Mouse (Mus musculus): ENCODE measurements around the gene Galp. TPM values are rescaled to one million over a fixed set of nuclear protein-coding genes. Genes with fewer than 3 reads are reported as not detected.
"Not testable (repeated sequence)": the region's sequence is repeated elsewhere in the genome, so short reads cannot be mapped to it uniquely, and the experiment has no call there.

The Galp gene
- polyA plus RNA-seq, 1 experiment from 2014 or later, result not detected

DNA sequence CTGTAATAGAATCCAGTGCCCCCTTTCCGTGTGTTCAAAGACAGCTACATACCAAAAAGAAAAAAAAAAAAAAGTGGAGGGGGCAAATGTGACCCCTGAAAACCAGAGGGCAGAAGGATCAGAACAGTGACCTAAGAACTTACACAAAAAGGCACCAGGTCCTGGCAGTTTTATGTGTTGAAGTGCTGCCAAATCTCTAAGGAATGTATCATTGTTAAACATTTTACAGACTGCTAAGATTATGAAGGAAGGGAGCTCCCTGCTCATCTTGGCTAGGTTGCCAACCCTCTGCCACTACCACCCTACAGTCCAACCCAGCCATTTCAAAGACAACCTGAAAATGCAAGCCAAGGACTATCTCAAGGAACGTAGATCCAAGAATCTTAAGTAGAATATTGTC, 10.7 kb upstream of the Galp start:
- H3K4me2 ChIP-seq (replicated peaks), result no peak overlapping the region
- peaks cover 77% of the 10 kb centered on the region for H3K36me3 ChIP-seq (replicated peaks; ENCODE audit: control insufficient read depth, insufficient read depth)
- ATAC-seq (ENCODE audit: low FRiP score) (no peak), DNase-seq (ENCODE audit: low spot score) (no peak)
- no peaks in the 10 kb centered on the region for H3K27me3 ChIP-seq (ENCODE audit: control insufficient read depth, insufficient read depth, low read length)
- H3K9ac ChIP-seq, result no peak overlapping the region
- no peaks in the 10 kb centered on the region for H3K9me3 ChIP-seq (ENCODE audit: control insufficient read depth, low read length)
- H3K4me1 ChIP-seq (replicated peaks; ENCODE audit: control insufficient read depth, insufficient read depth, low read length), result no peaks in the 10 kb centered on the region
- H3K4me3 ChIP-seq (replicated peaks; ENCODE audit: low read length), result no peak overlapping the region
- WGBS, result 93% methylated on average over 2 of the region's 2 CpGs
- H3K27ac ChIP-seq, result no peak overlapping the region

DNA sequence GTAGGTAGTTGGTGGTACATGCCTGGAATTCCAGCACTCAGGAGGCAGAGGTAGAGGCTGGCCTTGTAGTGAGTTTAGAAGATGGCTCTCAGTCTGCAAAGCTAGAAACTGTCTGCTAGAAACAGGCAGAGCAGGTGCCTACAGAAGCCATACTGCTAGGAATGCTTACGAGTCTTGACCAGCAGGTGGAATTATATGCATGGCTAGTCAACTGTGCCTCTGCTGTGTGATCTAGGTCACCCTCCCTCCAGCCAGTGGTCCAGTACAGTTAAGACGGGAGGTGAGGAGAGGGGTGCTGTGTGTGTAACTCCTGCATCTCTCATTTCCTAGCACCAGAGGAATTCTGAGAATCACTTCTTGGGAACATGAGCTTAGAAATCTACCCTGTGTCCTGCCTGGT, 10.1 kb upstream of the Galp start:
- no peaks in the 10 kb centered on the region for H3K9me3 ChIP-seq (ENCODE audit: control insufficient read depth, low read length)
- no peak for ATAC-seq (ENCODE audit: low FRiP score)
- H3K36me3 ChIP-seq (replicated peaks; ENCODE audit: control insufficient read depth, insufficient read depth), result peaks cover 77% of the 10 kb centered on the region
- H3K27me3 ChIP-seq (ENCODE audit: control insufficient read depth, insufficient read depth, low read length), result no peaks in the 10 kb centered on the region
- H3K4me3 ChIP-seq (replicated peaks; ENCODE audit: low read length), result no peak overlapping the region
- H3K4me1 ChIP-seq (replicated peaks; ENCODE audit: control insufficient read depth, insufficient read depth, low read length), result no peaks in the 10 kb centered on the region
- H3K27ac ChIP-seq, result no peak overlapping the region
- 79% methylated on average over 2 of the region's 2 CpGs for WGBS
- H3K9ac ChIP-seq, result no peak overlapping the region
- no peak overlapping the region for H3K4me2 ChIP-seq (replicated peaks)
- no peak for DNase-seq (ENCODE audit: low spot score)

DNA sequence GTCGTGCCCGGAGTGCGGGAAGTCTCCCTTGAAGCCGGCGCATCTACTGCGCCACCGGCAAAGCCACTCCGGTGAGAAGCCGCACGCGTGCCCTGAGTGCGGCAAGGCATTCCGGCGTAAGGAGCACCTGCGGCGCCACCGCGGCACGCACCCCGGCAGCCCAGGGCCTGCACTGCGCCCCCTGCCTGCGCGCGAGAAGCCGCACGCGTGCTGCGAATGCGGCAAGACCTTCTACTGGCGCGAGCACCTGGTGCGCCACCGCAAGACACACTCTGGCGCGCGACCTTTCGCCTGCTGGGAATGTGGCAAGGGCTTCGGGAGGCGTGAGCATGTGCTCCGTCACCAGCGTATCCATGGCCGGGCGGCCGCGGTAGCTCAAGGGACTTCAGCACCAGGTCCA, 7.3 kb upstream of the Galp start:
- no peak for ATAC-seq (ENCODE audit: low FRiP score)
- no peak overlapping the region for H3K4me2 ChIP-seq (replicated peaks)
- H3K36me3 ChIP-seq (replicated peaks; ENCODE audit: control insufficient read depth, insufficient read depth), result peaks cover 56% of the 10 kb centered on the region
- no peak for DNase-seq (ENCODE audit: low spot score)
- no peaks in the 10 kb centered on the region for H3K4me1 ChIP-seq (replicated peaks; ENCODE audit: control insufficient read depth, insufficient read depth, low read length)
- no peak overlapping the region for H3K4me3 ChIP-seq (replicated peaks; ENCODE audit: low read length)
- 46% methylated on average over 45 of the region's 45 CpGs for WGBS
- no peak overlapping the region for H3K9ac ChIP-seq
- no peaks in the 10 kb centered on the region for H3K27me3 ChIP-seq (ENCODE audit: control insufficient read depth, insufficient read depth, low read length)
- no peaks in the 10 kb centered on the region for H3K9me3 ChIP-seq (ENCODE audit: control insufficient read depth, low read length)
- H3K27ac ChIP-seq, result no peak overlapping the region

DNA sequence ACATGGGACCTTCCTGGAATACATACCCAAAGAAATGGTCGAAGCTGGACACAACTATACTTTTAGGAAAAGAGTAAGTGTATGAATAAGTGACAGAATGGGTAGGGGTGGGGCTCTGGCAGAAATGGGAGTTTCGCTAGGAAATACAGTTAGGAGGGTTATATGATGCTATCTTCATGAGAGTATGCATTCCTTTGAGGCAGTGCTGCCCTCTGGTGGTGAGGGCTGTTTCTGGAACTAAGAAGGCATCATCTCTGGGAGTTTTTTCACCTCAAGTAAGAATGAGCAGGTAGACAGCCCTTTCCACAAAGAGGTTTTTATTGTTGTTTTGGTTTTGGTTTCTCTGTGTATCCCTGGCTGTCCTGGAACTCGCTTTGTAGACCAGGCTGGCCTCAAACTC, 5.5 kb upstream of the Galp start:
- ATAC-seq (ENCODE audit: low FRiP score) (no peak), DNase-seq (ENCODE audit: low spot score) (peak; percentile 70)
- no peaks in the 10 kb centered on the region for H3K4me1 ChIP-seq (replicated peaks; ENCODE audit: control insufficient read depth, insufficient read depth, low read length)
- no peak overlapping the region for H3K27ac ChIP-seq
- H3K4me2 ChIP-seq (replicated peaks), result no peak overlapping the region
- peaks cover 39% of the 10 kb centered on the region for H3K36me3 ChIP-seq (replicated peaks; ENCODE audit: control insufficient read depth, insufficient read depth)
- 43% methylated on average over 3 of the region's 3 CpGs for WGBS
- H3K9me3 ChIP-seq (ENCODE audit: control insufficient read depth, low read length), result no peaks in the 10 kb centered on the region
- no peak overlapping the region for H3K4me3 ChIP-seq (replicated peaks; ENCODE audit: low read length)
- H3K9ac ChIP-seq, result no peak overlapping the region
- H3K27me3 ChIP-seq (ENCODE audit: control insufficient read depth, insufficient read depth, low read length), result no peaks in the 10 kb centered on the region

DNA sequence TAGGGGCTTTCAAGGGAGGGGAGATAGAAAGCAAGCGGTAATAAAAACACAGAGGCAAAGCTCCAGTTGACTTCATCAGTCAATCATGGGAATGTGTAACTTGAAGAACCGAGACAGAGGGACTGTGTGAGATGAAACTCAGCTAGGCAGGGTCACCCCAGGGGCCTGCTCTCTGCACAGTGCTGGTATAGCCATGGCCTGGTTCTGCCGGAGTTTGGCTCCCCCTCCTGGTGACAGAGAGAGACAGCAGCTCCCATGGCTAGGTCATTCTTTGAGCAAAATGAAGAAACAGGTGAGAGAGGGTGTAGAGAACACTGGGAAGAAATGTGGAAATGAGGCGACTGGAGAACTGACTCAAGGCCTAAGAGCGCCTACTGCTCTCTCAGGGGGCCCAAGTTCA, 2.8 kb upstream of the Galp start:
- no peaks in the 10 kb centered on the region for H3K27me3 ChIP-seq (ENCODE audit: control insufficient read depth, insufficient read depth, low read length)
- ATAC-seq (ENCODE audit: low FRiP score) (peak; percentile 79), DNase-seq (ENCODE audit: low spot score) (peak; percentile 70)
- no peak overlapping the region for H3K4me2 ChIP-seq (replicated peaks)
- peaks cover 11% of the 10 kb centered on the region for H3K36me3 ChIP-seq (replicated peaks; ENCODE audit: control insufficient read depth, insufficient read depth)
- no peak overlapping the region for H3K27ac ChIP-seq
- H3K4me3 ChIP-seq (replicated peaks; ENCODE audit: low read length), result no peak overlapping the region
- H3K4me1 ChIP-seq (replicated peaks; ENCODE audit: control insufficient read depth, insufficient read depth, low read length), result no peaks in the 10 kb centered on the region
- H3K9ac ChIP-seq, result no peak overlapping the region
- WGBS, result 21% methylated on average over 5 of the region's 5 CpGs
- H3K9me3 ChIP-seq (ENCODE audit: control insufficient read depth, low read length), result no peaks in the 10 kb centered on the region

DNA sequence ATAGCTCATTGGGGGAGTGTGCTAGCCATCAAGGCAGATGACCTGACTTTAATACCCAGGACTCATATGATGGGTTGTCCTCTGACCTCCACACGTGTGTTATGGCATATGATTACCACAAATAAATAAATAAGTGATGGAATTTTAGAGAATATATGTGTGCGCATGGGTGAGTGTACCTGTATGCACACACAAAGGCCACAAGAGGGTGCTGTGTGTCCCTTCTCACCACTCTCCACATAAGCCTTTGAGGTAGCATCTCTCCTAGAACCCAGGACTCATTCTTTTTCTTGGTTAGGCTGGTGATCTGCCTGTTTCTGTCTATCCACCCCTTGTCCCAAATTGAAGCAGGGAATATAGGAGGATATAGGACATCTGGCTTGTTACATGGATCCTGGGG, 1.1 kb upstream of the Galp start:
- H3K4me3 ChIP-seq (replicated peaks; ENCODE audit: low read length), result no peak overlapping the region
- ATAC-seq (ENCODE audit: low FRiP score) (no peak), DNase-seq (ENCODE audit: low spot score) (no peak)
- WGBS, result 50% methylated on average over 2 of the region's 2 CpGs
- no peaks in the 10 kb centered on the region for H3K36me3 ChIP-seq (replicated peaks; ENCODE audit: control insufficient read depth, insufficient read depth)
- no peak overlapping the region for H3K4me2 ChIP-seq (replicated peaks)
- H3K27me3 ChIP-seq (ENCODE audit: control insufficient read depth, insufficient read depth, low read length), result no peaks in the 10 kb centered on the region
- no peaks in the 10 kb centered on the region for H3K9me3 ChIP-seq (ENCODE audit: control insufficient read depth, low read length)
- H3K9ac ChIP-seq, result no peak overlapping the region
- H3K27ac ChIP-seq, result no peak overlapping the region
- no peaks in the 10 kb centered on the region for H3K4me1 ChIP-seq (replicated peaks; ENCODE audit: control insufficient read depth, insufficient read depth, low read length)

DNA sequence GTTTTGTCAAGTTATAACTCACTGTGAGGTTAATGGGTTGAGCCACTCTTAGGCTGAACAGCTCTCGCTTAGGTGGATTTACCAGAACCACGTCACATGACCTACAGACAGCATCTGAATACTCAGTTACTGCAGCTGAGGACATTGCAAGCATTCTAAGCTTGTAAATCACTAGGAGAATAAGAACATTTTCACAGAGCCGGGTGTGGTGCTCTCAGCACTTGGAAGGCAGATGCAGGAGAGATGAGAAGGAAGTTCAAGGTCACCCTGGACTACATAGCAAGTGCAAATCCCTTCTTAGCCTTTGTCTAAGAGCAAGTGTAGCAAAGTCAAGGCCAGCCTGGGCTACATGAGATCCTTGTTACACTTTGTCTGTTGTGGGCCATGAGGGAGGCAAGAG, 7.3 kb downstream of the Galp start:
- Histone ChIP-seq H3K36me3 (replicated peaks; ENCODE audit: control insufficient read depth, insufficient read depth) (no peaks in the 10 kb centered on the region), H3K9ac (no peak overlapping the region), H3K4me3 (replicated peaks; ENCODE audit: low read length) (no peak overlapping the region), H3K27ac (no peak overlapping the region), H3K4me2 (replicated peaks) (no peak overlapping the region), H3K9me3 (ENCODE audit: control insufficient read depth, low read length) (no peaks in the 10 kb centered on the region), H3K27me3 (ENCODE audit: control insufficient read depth, insufficient read depth, low read length) (no peaks in the 10 kb centered on the region), H3K4me1 (replicated peaks; ENCODE audit: control insufficient read depth, insufficient read depth, low read length) (no peaks in the 10 kb centered on the region)
- ATAC-seq (ENCODE audit: low FRiP score) (no peak), DNase-seq (ENCODE audit: low spot score) (no peak)
- 85% methylated on average over 3 of the region's 3 CpGs for WGBS

DNA sequence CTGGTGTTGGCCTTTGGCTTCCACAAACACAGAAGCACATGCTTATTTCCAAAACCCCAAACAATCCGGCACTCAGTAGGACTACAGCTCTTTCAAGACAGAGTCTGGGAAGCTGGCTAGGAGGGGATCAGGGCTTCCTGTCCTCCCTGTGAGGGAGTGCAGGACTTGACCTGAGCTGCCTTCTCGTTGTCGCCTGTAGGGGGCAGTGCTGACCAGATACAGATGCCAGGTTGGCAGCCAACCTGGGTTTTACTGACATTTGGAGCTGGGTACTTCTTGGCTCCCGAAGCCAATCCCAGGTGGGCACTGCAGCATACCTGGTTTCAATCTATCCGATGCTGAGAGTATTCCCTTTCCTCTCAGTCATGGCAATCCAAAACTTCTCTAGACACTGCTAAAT, 16.3 kb downstream of the Galp start:
- 45% methylated on average over 5 of the region's 5 CpGs for WGBS

DNA sequence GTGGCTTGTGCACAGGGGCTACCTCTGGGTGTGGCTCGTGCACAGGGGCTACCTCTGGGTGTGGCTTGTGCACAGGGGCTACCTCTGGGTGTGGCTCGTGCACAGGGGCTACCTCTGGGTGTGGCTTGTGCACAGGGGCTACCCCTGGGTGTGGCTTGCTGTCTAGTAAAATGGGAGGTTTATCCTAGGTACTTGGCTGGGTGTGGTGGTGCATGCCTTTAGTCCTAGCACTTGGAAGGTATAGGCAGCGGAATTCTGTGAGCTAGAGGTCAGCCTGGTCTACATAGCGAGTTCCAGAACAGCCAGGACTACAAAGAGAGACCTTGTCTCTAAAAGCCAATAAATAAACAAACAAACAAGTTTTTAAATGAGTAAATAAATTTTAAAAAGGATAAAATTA, 17.8 kb downstream of the Galp start:
- not testable (repeated sequence) for H3K4me3 ChIP-seq (replicated peaks; ENCODE audit: low read length); H3K27ac ChIP-seq; DNase-seq (ENCODE audit: low spot score); H3K9me3 ChIP-seq (ENCODE audit: control insufficient read depth, low read length); ATAC-seq (ENCODE audit: low FRiP score); H3K27me3 ChIP-seq (ENCODE audit: control insufficient read depth, insufficient read depth, low read length); H3K4me1 ChIP-seq (replicated peaks; ENCODE audit: control insufficient read depth, insufficient read depth, low read length); H3K4me2 ChIP-seq (replicated peaks); H3K36me3 ChIP-seq (replicated peaks; ENCODE audit: control insufficient read depth, insufficient read depth); H3K9ac ChIP-seq
- WGBS, result 72% methylated on average over 2 of the region's 4 CpGs

More for the DNA sequence above, 16.3 kb downstream of the Galp start:
- DNase-seq (ENCODE audit: low spot score), result no peak
- H3K4me2 ChIP-seq (replicated peaks), result no peak overlapping the region
- H3K27ac ChIP-seq, result no peak overlapping the region
- ATAC-seq (ENCODE audit: low FRiP score), result no peak
- H3K4me3 ChIP-seq (replicated peaks; ENCODE audit: low read length), result no peak overlapping the region
- H3K4me1 ChIP-seq (replicated peaks; ENCODE audit: control insufficient read depth, insufficient read depth, low read length), result no peaks in the 10 kb centered on the region
- H3K9ac ChIP-seq, result no peak overlapping the region
- no peaks in the 10 kb centered on the region for H3K36me3 ChIP-seq (replicated peaks; ENCODE audit: control insufficient read depth, insufficient read depth)
- no peaks in the 10 kb centered on the region for H3K27me3 ChIP-seq (ENCODE audit: control insufficient read depth, insufficient read depth, low read length)
- H3K9me3 ChIP-seq (ENCODE audit: control insufficient read depth, low read length), result 0 out of 2 replicates have a peak, but pooled peaks cover 4% of the 10 kb centered on the region

DNA sequence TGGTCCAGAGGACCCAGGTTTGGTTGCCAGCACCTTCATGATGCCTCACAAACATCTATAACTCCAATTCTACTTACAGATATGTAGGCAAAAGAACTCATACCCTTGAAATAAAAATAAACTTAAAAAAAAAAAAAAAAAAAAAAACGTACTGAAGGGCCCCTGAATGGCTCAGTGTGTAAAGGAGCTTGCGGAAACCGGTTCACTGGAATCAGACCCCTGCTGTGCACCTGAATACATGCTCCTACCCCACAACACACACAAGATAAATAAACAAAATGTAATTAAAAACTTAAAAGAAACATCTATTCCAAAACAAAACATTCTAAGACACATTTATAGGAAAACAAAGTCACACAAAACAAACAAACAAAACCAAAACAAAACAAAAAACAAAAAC, 23.3 kb downstream of the Galp start:
- DNase-seq (ENCODE audit: low spot score), result no peak
- Histone ChIP-seq H3K4me3 (replicated peaks; ENCODE audit: low read length) (no peak overlapping the region), H3K27me3 (ENCODE audit: control insufficient read depth, insufficient read depth, low read length) (no peaks in the 10 kb centered on the region), H3K9me3 (ENCODE audit: control insufficient read depth, low read length) (no peaks in the 10 kb centered on the region), H3K36me3 (replicated peaks; ENCODE audit: control insufficient read depth, insufficient read depth) (no peaks in the 10 kb centered on the region), H3K9ac (no peak overlapping the region), H3K27ac (no peak overlapping the region), H3K4me2 (replicated peaks) (no peak overlapping the region), H3K4me1 (replicated peaks; ENCODE audit: control insufficient read depth, insufficient read depth, low read length) (no peaks in the 10 kb centered on the region)
- WGBS, result 42% methylated on average over 3 of the region's 3 CpGs
- no peak for ATAC-seq (ENCODE audit: low FRiP score)
